Mouse (Mus musculus): ENCODE measurements at regions not wholly inside any gene's neighbourhood (a gene's known extent, or its start where the extent isn't known, plus 50 kb on each side); places are given as distances from the start of the nearest gene placed in this dataset.

DNA sequence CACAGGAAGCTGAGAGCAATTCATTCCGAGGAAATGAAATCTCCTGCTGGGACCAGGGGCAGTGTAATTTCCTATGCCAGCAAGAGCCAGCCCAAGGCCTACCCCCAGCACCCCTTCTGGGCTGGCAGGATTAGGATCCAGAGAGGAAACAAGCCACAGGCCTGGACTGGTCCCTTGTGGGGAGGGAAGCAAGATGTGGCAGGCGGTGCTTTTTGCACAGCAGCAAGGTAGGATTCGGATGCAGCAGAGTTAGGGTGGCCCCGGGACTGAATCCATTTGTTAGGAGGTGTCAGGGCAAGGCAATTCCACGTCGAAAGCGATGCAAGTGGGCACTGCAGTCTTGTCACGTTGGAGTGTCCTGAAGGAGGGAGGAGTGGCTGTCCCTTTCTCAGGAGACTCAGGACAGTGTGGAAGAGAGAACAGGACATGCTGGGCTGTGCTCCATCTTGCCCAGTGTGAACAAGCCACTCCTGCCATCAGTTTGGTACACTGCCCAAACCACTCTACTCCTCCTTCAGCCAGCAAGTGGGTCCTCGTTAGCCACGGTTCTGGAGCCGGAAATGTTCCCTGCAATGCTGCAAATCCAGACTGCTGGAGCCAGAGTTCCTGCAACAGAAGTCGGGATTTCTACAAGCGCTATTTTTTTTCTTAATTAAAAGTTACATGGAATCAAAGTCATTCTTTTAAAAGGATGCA is 150.1 kb upstream of the Tmem45b start:
- TF ChIP-seq RAD21 (IDR thresholded peaks at IDR 0.05; ENCODE audit: low read depth, low read length) (no peak), POLR2A (IDR thresholded peaks at IDR 0.05; ENCODE audit: control insufficient read depth in 1 of 2, insufficient read depth in 1 of 2, low read depth in 1 of 2, low read length in 2 of 2, poor library complexity in 1 of 2) (no peak), CTCF (IDR thresholded peaks at IDR 0.05 in 2 of 3, conservative IDR thresholded peaks at IDR 0.05 in 1 of 3; ENCODE audit: control insufficient read depth in 1 of 3, insufficient read depth in 1 of 3, low read depth in 2 of 3, low read length in 3 of 3, poor library complexity in 1 of 3, severe bottlenecking in 1 of 3) (no peak), E2F4 (IDR thresholded peaks at IDR 0.05; ENCODE audit: borderline replicate concordance, low read depth, low read length) (no peak), SIN3A (IDR thresholded peaks at IDR 0.05; ENCODE audit: low read length) (no peak), POLR2AphosphoS2 (IDR thresholded peaks at IDR 0.05; ENCODE audit: low read length) (no peak), USF1 (IDR thresholded peaks at IDR 0.05; ENCODE audit: low read depth, low read length) (no peak), KAT2A (conservative IDR thresholded peaks at IDR 0.05; ENCODE audit: low read depth, low read length) (no peak), MYC (IDR thresholded peaks at IDR 0.05; ENCODE audit: low read depth, low read length) (no peak), JUND (IDR thresholded peaks at IDR 0.05; ENCODE audit: low read depth, low read length) (no peak), EP300 (IDR thresholded peaks at IDR 0.05; ENCODE audit: low read depth in 1 of 2, low read length in 2 of 2) (no peak), TBP (IDR thresholded peaks at IDR 0.05; ENCODE audit: low read depth, low read length) (no peak)

Data from MEL (cell line).